Mouse (Mus musculus) layer of hippocampus, adult 2 months (tissue): ENCODE data around the gene Hist1h4b. TPM values are rescaled to one million over a fixed set of nuclear protein-coding genes. Genes with fewer than 3 reads are reported as not detected.
"Not testable (repeated sequence)": the region's sequence is repeated elsewhere in the genome, so short reads cannot be mapped to it uniquely, and the experiment has no call there.

Experiments used
- DNase-seq, 2 experiments: peaks; one replicate each; pipeline ENCODE4 v3.0.0; 2022; ENCODE audit warnings: low spot score in 2 of 2
- H3K27ac ChIP-seq: fragments of 200-600 bp; 2 replicates; pipeline ENCODE4 v1.8.1; 2022
- H3K4me3 ChIP-seq: fragments of 200-600 bp; 2 replicates; pipeline ENCODE4 v1.8.1; 2022; ENCODE audit warnings: mild to moderate bottlenecking
- CTCF ChIP-seq: fragments of 200-600 bp; conservative IDR thresholded peaks from 2 replicates; pipeline ENCODE4 v1.8.1; 2022; ENCODE audit warnings: antibody characterized with exemption, mild to moderate bottlenecking, moderate library complexity
- long read RNA-seq, 2 experiments: library from polyadenylated mRNA; stranded (forward); transcript quantifications; one replicate each; pipeline ENCODE4 v2.0.0; 2021; ENCODE audit warnings: borderline mapping rate in 2 of 2
- total RNA-seq, 2 experiments: library from RNA; stranded (reverse); gene quantifications; 2 replicates each; pipeline ENCODE4 v1.2.3; 2021

Gene Hist1h4b
- total RNA-seq = 10 to 100 TPM; 70.9 to 73.8 TPM
- long read RNA-seq, experiment 1 = 0 reads
- long read RNA-seq, experiment 2 = 0 reads

DNA sequence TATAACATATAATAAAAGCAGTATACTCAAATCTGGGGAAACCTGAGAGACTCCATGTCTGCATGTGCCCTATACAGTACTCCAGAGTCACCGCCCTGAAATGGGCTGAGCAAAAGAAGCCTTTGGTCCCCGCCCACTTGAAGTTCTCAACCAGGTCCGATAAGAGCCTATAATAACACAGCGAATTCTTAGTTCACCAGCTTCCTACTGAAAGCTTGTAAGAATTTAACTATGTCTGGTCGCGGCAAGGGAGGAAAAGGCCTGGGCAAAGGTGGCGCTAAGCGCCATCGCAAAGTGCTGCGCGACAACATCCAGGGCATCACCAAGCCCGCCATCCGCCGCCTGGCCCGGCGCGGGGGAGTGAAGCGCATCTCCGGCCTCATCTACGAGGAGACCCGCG is at the start of gene Hist1h4b:
TSS of gene Hist1h4b (plus strand) at position 224 of the 400 bp plus-strand sequence.
- peak; percentile 89 to 94 for DNase-seq
- TF ChIP-seq CTCF = no peak
- H3K27ac ChIP-seq = peak within 1 kb of the TSS; percentile 81
- peak within 1 kb of the TSS; percentile 48 for H3K4me3 ChIP-seq

DNA sequence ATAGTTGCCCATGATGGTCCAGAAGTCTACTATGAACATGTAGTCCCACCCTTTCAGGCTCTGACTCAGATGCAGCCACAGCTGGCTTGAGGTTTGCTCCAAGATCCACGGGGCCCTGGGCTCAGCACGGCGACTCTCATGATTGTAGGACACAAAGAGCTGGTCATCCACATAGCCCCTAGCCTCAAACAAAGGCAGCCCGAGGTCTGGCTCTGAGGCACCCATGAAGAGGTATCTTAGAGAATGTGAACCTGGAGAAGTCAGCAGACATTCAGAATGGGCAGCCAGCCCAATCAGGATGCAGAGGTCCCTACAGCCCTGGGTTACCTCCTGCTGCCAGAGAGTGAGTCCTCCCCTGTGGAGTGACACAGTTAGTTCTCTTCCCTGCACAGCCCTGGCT is 48.8 kb upstream of the Hist1h4b start:
- Histone ChIP-seq H3K27ac (no peak overlapping the region), H3K4me3 (no peak overlapping the region)
- TF ChIP-seq CTCF = no peak
- no peak for DNase-seq

DNA sequence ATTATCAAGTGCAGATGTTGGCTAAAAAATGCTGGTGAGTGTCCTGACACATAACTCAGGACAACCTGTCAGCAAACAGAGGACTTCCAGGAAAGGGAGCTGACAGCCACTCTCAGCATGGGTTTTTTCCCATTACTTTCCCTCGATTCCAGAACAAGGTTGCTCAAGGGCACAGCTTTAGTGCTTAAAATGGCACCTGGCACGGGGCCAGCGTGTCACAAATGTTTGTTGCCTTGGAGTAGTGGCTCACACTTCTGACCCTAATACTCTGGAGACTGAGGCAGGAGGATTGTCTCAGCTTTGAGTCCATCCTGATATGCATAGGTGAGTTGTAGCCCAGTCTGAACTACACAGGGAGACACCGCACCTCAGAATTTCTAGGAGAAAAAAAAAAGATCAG is 48.2 kb upstream of the Hist1h4b start:
- DNase-seq = no peak
- no peak for TF ChIP-seq CTCF
- Histone ChIP-seq H3K4me3 (no peak overlapping the region), H3K27ac (no peak overlapping the region)

DNA sequence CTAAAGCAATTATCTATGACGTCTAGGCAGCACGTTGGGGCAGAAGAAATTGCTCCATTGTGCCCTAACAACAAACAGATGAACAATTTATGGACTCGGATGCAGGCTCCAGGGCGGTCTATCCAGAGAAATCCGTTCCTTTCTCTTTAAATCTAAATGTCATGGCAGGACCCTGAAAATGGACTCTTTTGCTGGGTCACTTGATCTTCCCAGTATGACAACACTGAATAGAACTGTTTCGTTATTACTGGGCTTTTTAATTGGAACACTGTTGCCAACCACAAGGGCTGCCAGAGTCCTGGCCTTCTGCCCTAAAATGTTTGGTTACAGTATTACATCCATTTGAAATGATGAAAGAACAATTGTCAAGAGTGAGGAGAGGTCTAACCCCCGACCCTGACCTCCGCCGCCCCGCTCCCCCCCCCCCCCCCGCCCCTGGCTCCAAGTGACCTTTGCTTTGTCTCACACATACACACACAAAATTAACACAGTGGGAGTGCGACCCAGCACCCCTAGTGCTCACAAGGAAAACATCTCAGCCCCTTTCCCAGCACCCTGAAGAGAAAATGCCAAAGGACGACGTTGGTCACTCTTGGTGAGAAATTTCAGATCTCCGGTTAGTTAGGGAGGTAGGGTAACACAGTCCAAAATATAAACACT is 47.0 kb upstream of the Hist1h4b start:
- no peak for TF ChIP-seq CTCF
- Histone ChIP-seq H3K4me3 (peak overlapping the region; percentile 61), H3K27ac (peak overlapping the region; percentile 77)
- DNase-seq = no peak

DNA sequence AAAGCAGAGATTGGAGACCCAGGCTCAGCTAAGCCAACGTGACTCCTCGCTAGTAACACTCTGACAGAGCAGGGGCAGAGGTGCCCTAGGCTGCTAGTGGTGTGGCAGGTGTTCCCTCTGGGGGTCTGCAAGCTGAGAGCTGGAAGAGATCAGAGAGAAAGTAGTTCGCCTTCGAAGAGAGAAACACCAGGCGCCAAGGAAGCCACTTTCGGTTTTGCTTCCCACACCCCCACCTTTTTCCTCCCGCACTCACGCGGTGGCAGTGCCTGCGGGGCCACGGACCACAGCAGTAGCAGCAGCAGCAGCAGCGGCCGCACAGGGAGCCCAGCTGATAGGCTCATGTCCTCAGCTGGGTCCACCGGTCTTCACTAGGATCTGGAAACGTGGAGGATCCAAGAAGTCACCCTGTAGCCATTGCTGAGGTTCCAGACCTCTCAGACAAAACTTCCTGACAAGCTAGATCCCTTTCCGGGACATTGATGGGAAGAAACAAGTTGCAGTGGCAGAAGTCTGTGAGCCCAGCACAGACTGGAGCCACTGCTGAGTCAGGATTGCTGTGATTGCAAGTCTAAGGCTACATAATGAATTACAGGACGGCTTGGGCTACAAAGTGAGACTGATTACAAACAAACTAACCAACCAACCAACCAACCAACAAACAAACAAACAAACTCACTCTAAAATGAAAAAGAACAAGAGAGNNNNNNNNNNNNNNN is 46.3 kb upstream of the Hist1h4b start, which contains the start of gene Hfe:
TSS of gene Hfe (minus strand) at position 481 of the 716 bp plus-strand sequence.
- TF ChIP-seq CTCF = no peak
- Histone ChIP-seq H3K27ac (peak within 1 kb of the TSS; percentile 77), H3K4me3 (peak within 1 kb of the TSS; percentile 61)
- no peak for DNase-seq

DNA sequence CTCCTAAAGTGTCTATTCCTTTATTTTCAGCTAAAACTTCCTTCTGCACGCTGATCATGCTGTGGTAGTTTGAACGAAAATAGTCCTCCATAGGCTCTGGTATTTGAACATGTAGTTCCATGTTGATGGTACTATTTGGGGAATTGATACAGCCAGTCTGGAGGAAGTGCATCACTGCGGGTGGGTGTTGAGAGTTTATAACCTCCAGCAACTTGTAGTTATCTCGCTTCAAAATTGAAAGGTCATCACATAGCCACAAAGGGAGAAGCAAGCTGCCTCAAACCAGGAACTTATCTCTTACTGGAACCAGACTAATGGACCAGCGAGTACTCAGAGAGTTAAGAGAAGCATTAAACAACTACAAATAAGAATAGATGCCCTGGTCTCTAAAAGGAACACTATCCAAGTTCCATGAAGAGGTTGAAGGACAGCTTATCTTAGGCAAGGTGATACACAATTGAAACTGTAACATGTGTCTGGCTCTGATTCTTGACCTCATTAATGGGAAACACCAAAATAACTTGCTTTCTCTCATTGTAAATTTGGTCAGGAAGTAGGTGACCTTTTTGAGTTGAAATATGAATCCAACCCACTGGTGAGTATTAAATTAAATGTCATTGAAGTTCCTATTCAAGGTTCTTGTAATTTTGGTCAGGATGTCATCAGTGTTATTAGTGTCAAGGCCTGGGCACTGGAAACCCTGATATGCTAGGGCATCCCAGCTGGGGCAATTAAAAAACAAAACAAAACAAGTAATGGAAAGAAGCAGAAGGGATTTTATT is 40.4 kb upstream of the Hist1h4b start:
- H3K4me3 ChIP-seq = no peak overlapping the region
- no peak for TF ChIP-seq CTCF
- DNase-seq = no peak
- H3K27ac ChIP-seq = no peak overlapping the region

DNA sequence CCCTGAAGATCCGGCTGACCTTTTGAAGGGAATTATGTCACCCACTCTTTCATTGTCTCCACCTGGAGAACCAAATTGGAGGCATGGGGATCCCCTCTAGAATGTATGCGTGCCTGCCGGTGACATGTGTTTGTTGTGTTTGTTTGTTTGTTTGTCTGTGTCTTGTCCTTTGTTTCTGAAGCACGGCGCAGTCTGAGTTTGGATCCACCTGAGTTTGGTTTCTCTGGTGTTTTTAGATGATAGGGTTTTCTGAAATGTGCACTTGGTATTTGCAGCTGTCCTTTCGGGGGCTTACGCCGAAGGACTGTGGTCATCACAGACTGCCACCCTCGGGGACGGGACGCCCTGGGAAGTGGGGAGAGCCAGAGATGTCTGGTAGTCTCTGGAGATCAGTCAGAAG is 39.6 kb upstream of the Hist1h4b start:
- Histone ChIP-seq H3K4me3 (no peak overlapping the region), H3K27ac (no peak overlapping the region)
- no peak for TF ChIP-seq CTCF
- no peak for DNase-seq

DNA sequence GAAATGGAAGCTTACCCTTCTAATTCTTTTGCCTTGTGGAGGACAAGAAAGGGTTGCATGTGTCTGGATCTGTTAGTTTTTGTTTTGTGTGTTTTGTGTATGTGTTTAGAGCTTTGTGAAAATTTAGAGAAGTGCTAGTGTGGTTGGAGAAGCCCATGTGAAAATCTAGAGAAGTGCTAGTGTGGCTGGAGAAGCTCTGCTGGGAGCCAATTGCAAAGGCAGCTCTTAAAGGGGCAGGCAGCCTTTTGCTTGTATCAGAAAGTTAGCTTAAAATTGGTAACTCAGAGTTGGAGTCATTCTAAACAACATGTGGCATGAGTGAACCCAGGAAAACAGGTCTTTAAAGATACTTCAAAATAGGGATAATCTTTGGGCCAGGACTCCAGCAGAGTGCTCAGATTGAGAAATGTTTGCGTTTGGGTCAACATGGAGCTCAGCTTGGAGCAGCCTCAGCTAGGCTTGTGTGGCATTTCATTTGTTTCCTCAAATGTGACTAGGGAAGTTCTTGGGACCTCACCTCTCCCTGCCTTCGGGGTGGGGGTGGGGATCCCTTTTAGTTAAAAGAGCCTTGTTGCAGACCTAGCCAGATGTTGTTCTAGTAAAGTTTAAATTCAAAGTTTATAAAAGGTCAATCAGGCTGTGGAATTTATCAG is 39.1 kb upstream of the Hist1h4b start:
- H3K4me3 ChIP-seq, H3K27ac ChIP-seq, DNase-seq: not testable (repeated sequence)

DNA sequence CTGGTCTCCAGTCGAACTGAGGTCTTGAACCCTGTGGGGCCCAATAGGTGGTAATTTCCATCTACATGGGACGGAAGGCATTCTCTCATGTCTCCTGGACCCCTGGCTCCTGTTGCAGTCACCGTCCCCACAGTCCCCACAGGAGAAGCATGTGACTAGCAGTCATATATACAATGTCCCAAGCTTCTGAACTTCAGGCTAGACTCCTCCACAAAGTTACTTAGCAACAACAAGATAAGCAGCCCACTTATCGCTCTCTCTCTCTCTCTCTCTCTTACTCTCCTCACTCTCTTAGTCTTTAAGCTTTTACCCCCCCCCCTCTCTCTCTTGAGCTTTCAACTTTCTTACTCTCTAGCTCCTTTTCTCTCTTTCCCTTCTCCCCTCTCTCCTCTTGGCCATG is 32.6 kb upstream of the Hist1h4b start:
- no peak for DNase-seq
- Histone ChIP-seq H3K27ac (no peak overlapping the region), H3K4me3 (no peak overlapping the region)
- TF ChIP-seq CTCF = no peak

DNA sequence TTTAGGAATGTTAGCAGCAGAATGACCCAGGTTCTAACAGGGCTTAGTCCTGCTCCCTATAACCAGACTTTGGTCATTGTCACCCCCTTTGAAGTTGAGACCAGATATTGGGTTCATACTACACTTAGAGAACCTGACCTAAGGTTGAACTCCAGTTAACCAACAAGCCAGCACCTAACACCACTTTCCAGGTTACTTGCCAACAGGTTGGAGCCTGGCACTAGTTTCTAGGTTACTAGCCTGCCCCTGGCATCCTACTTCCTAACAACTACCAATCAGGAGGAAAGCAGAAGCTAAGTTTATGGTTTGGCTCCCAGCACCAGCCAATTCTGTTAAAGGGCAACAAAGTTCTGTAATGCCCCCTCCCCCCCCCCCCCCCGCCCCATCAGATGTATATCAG is 31.6 kb upstream of the Hist1h4b start:
- DNase-seq = no peak

DNA sequence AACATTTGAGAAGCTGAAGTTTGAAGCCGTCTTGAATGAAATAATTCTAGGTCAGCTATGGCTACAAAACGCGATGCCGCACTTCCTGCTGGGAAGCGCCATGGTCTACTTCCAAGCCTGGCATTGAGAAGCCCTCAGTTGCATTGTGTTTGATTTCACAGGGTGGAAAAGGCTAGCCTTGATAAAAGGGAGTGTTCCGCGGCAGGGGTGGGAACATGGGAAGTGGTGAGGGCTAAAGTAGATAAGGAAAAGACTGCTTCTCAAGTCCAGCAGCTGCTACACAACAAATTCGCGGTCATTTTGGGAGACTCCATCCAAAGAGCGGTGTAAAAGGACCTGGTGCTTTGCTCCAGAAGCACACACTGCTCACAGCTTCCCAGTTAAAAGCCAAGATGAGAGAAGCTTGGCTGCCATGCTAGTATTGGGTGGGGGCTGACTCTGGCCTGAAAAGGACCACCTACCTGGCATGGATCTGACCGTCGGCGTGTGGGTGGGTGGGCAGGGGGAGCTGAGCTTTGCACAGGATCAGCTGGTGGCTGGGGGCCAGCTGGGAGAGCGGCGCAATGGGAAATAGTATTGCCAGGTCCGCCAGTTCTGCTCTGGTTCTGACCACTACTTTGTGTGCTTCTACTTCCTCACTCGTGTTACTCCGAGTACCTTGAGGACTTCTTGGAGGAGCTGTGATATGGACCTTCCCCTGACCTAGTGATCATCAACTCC is 28.2 kb upstream of the Hist1h4b start:
- no peak for TF ChIP-seq CTCF
- Histone ChIP-seq H3K4me3 (no peak overlapping the region), H3K27ac (peak overlapping the region; percentile 14; the same call in 1 of the 2 replicates)
- no peak for DNase-seq

More for the DNA sequence above, 31.6 kb upstream of the Hist1h4b start:
- H3K4me3 ChIP-seq = no peak overlapping the region
- no peak overlapping the region for H3K27ac ChIP-seq
- TF ChIP-seq CTCF = no peak

DNA sequence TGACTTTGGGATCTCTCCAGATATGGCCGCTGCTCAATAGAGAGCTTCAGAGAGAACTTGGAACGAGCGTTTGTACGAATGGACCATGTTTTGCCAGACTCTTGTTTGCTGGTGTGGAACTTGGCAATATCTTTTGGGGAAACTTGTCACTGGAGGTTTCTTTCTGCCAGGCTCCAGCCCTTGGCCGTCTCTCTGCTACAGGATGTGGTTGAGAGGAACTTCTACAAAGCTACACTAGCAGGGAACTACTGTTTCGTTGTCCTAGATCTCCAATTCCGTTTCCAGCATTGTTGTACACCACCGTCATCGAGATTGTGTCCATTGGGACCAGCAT is 27.7 kb upstream of the Hist1h4b start:
- TF ChIP-seq CTCF = no peak
- no peak overlapping the region; the same call in 1 of the 2 replicates for H3K27ac ChIP-seq
- no peak for DNase-seq
- no peak overlapping the region for H3K4me3 ChIP-seq

DNA sequence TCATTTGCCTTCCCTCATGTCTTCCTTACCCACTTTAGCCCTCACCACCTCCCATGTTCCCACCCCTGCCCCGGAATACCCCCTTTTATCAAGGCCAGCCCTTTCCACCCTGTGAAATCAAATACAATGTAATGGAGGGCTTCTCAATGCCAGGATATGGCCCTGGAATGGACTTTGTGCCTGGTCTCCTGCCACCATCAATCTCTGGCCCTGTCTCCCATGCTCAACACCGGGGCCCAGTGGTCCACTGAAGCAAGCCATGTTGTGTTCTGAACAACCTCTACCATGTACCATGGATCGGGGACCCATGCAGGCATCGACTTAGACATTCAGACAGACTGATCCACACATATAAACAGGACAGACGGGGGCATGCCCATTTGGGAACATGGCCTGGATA is 27.1 kb upstream of the Hist1h4b start:
- Histone ChIP-seq H3K27ac (no peak overlapping the region), H3K4me3 (no peak overlapping the region)
- DNase-seq = no peak
- no peak for TF ChIP-seq CTCF
